Mouse (Mus musculus): ENCODE measurements at regions not wholly inside any gene's neighbourhood (a gene's known extent, or its start where the extent isn't known, plus 50 kb on each side); places are given as distances from the start of the nearest gene placed in this dataset.
"Not testable (repeated sequence)": the region's sequence is repeated elsewhere in the genome, so short reads cannot be mapped to it uniquely, and the experiment has no call there.

DNA sequence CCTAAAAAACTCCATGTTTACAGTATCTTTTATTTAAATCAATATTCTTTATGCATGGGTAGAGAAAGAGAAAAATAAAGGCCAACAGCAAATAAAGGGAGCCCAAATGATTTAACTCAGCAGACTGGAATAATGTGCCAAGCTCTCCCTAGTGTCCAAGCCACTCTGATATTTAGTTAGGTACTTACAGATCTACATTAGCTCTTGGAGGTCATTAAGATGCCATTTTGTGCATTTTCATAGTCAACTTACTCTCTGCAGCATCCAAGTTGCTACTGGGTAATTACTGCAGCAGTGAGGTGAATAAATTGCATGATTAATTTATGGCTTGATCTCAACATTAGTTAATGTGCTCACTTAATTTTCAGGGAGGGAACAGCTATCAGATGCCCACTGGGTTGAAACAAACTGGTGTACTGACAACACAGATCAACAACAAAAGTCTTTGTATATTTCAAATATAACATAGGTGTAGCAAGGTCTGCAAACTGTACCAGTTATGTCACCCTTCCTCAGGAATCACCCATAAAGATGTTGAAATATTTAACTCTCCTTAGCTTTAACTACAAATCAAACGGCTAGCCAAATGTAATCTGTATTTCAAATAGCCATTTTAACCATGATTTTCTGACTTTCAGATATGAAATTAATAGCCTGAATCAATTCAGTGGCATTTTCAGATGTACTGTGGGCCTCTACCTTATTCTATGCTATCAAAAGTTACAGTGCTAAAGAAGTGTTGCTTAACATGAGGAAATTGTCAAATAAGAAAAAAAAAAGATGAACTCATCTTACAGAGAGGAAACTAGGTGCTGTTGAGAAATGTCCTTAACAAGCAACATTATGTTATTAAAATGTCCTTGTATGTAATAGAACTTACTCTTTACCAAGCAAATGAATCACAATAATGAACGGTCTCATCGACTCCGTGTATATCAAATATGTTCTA is 163.8 kb upstream of the Hapln1 start:
- no peak for DNase-seq (ENCODE audit: low read depth, low spot score)

DNA sequence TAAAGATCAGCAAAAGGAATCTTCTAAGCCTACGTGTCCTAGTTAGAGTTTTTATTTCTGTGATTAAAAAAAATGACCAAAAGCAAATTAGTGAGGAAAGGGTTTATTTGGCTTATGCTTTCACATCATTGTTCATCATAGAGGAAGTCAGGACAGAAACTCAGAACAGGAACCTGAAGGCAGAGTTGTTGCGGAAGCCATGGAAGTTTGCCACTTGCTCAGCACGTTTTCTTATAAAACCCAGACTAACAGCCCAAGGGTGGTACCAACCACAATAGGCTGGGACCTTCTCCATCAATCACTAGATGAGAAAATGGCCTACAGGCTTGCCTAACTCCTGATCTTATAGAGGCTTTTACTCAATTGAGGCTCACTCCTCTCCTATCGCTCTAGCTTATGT is 161.2 kb upstream of the Hapln1 start:
- no peak for DNase-seq (ENCODE audit: low read depth, low spot score)

DNA sequence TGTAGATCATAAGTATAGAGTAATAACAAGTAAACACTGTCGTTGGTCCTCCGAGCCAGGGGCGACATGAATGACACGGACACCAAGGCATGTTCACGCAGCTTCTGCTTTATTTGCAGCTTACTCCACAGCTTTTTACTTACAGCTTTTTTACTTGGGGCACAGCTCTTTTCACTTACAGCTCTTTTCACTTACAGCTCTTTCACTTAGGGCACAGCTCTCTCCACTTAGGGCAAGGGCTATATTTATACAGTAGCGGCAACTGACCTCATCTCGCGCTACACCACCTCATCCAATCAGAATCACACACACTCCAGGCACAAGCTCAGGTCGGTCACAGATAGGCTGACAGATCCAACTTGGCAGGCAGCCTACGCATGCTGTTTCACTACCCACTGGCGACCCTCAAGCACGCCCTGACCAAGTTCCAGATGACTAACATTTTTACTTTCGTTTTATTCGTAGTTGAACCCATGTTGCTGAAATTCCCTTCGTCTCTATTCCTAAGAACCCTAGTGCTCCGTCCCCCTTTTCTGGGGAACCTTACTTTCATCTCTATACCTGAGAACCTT is 155.9 kb upstream of the Hapln1 start:
- DNase-seq (ENCODE audit: low read depth, low spot score) = not testable (repeated sequence)

DNA sequence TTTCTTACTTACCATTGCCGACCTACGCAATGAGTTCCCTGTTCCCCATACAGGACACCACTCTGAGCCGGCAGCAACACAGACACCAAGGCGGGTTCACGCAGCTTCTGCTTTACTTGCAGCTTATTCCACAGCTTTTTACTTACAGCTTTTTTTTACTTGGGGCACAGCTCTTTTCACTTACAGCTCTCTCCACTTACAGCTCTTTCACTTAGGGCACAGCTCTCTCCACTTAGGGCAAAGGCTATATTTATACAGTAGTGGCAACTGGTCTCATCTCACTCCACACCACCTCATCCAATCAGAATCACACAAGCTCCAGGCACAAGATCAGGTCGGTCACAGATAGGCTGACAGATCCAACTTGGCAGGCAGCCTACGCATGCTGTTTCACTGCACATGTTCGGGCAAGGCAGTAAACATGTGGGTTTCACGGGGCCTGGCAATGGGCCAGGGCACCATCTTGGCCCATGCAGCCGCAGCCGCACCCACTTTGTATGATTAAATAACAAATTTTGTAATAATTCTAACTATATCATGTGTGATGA is 154.9 kb upstream of the Hapln1 start:
- no peak for DNase-seq (ENCODE audit: low read depth, low spot score)

DNA sequence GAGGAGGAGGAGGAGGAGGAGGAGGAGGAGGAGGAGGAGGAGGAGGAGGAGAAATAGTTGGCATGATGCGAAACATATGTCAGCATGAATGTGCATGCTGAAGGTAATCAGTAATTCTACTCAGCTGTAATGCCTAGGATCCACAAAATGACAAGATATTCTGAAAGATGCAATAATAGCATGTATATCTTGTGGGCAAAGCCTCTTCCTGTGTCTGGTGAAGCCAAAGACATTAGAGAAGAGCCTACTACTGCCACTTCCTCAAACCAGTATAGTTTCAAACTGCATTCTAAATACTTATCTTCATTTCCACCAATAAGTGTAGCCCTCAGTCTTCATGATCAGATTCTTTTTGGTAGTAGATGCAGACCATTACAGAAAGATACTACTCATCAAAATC is 152.2 kb upstream of the Hapln1 start:
- DNase-seq (ENCODE audit: low read depth, low spot score) = no peak

DNA sequence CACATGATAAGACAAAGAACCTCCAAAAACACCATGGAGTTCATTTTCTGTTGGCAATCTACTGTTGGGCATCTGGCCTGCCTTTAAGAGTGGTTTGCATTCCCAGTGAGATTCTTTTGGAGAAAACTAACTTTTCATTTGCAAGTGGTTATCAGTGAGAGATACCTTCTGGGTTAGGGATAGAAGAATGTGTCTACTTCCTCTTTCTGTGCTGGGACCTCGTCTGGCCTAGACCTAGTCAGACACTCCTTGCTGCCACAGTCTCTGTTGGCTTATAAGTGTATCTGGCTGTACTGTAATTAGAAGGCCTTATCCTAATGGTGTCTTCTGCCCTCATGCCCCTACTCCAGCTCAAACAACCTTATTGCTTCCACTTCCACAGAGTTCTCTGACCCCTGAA is 150.4 kb upstream of the Hapln1 start:
- no peak for DNase-seq (ENCODE audit: low read depth, low spot score)

DNA sequence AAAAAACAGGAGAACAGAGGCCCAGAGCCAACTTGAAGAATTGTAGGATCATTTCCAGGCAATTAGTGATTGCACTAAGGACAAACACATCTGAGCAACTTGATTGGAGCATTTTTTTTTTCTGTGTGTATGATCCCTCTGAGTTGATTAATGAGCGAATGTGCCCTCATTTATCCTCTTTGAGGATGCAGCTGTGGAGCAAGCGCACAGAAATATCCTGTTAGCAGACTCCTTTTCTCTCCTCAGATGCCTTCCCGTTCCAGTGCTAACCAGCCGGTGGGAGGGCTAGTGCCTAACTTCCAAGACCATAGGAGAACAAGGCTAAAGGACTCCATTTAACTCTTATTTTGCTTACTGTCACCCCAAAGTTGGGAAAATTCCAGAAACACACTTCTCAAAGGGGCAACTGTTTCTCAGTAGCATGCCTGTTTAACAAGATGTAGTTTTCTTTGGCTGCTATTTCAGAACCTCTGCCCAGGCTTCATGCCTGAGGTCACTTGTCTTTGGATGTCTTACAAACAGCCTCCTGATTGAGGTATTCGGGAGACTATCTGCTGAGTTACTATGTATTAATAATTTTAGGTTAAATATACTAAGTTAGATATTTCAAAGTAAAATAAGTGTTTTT is 144.8 kb upstream of the Hapln1 start:
- DNase-seq (ENCODE audit: low read depth, low spot score) = no peak

DNA sequence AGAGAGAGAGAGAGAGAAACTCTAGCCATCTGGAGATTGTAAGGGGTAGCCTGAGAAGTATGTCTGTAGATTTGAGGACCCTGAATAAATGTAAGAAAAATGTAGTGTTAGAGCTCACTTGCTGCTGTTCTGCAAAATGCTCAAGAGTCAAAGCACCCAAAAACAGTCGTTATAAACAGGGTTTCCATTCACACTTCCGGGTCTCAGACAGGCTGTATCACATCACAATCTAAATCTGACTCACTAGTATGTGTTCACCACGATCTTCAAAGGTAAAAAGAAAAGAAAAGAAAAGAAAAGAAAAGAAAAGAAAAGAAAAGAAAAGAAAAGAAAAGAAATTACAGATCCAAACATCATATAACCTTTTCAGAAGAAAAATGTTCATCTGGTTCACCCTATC is 143.7 kb upstream of the Hapln1 start:
- no peak for DNase-seq (ENCODE audit: low read depth, low spot score)

DNA sequence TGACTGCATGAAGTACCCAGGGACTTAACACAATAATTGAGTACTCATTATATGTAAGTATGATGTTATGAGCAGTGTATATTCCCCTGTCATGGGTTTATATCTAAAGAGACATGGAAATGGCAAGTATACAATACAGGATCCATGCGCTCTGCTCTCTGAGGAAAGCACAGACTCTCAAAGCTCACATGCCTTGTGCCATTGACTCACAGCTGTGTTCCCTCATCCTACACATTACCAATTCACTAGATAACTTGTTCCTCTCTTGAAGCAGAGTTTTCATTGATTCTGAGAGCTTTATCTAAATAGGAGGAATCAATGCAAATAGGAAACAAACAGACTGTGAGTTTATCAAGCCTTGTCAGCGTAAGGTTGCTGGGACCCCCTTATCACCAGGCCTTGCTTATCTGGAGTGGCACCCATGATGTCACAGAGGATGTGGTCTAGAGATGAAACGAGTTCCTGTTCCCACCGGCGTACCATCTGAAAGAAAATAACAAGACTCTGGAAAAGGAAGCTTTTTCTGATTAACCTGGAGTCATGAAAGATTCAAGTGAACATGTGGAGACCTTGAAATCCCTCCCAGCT is 138.4 kb upstream of the Hapln1 start:
- no peak for DNase-seq (ENCODE audit: low read depth, low spot score)

DNA sequence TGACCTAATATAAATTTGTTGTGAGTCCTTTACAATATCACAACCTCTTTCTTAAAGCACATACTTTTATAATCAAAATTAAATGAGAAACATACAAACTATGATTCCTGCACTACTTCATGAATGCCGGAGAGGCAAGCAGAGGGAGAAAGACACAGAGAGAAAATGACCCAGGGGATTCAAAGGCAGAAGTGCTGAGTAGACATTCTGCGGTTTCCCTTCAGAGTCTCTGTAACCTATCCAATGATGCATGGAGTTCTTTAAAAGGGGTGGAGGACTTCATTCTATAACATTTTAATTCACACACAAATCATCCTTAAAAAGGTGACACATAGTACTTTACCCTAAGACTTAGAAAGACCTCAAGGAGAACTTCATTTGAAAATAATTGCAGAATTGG is 129.1 kb upstream of the Hapln1 start:
- DNase-seq (ENCODE audit: low read depth, low spot score) = no peak

DNA sequence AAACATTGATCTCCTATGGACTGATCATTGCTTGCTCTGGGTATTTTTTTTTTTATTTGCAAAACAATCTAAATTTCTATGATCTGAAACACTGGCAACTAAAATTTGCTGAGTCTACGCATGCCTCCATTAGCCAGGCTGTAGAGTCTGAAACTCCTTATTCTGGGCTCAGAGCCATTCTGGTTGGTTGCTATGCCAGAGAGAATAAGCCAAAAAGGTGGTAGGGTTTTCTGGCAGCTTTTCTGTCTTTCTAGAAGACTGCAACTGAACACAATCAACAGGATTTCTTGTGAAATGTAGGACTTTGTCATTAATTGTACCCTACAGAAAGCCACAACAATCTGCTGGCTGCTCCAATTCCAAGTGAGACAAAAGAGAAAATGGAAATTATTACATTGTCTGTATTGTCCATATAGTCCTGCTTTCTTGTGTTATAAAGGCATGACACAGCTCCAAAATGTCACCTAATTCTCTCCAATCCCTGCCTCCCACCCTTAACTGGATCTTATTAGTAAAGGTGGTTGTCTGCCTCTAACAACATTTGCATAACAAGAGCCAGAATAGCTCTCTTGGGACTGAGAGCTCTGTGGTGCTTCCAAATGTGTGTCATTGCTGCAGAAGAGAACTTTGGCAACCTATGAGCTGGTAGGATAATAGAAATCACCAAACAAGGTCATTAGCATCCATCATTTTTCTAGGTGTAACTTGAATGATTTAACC is 126.7 kb upstream of the Hapln1 start:
- peak; percentile 11 for DNase-seq (ENCODE audit: low read depth, low spot score)

DNA sequence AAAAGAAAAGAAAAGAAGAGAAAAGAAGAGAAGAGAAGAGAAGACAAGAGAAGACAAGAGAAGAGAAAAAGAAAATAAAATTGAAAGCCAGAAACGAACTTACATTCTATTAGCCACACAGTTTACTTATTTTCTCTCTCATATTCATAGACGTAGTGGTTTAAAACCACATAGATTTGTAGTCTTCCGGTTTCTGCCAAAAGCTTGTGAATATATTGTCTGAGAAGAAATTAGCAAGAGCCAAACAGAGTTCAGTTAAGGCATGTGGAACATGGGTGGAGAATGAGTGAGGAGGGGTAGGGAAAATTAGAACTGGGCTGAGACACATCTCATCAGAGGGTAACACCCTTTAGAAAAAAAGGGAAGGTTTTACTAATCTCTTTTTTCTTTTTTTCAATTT is 120.8 kb upstream of the Hapln1 start:
- no peak for DNase-seq (ENCODE audit: low read depth, low spot score)

DNA sequence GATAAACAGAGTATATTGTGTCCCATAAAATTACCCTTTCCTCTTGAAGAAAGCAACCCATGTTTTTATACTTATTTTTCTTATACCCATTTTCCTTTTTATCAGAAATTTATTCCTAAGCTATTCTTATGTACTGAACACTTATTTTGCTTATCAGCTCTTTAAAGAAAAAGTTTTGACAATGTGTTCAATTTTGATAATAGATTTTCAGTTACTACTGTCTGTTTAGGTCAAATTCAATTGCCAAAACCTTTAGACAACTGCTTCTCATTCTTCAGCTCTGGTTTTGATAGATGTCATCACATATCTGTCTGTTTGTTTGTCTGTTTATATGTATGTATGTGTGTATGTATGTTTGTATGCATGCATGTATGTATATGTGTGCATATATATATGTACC is 117.8 kb upstream of the Hapln1 start:
- DNase-seq (ENCODE audit: low read depth, low spot score) = no peak

DNA sequence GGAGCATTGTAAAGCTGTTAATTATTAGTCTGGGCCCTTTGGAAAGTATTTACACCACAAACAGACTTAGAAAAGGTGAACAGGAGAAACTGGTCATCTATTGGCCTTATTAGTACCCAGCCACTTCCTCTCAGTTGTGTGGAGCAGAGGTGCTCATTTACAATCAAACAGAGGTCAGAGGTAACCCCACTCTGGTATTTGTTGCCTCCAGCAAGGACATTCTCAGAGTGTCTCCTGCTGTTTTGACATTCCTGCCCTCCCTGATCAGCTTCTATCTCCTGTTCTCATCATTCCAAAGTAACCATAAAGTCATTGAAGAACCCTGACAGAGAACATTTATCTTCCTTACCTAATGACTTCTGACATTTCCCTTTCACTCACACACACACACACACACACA is 116.1 kb upstream of the Hapln1 start:
- DNase-seq (ENCODE audit: low read depth, low spot score) = peak; percentile 55

DNA sequence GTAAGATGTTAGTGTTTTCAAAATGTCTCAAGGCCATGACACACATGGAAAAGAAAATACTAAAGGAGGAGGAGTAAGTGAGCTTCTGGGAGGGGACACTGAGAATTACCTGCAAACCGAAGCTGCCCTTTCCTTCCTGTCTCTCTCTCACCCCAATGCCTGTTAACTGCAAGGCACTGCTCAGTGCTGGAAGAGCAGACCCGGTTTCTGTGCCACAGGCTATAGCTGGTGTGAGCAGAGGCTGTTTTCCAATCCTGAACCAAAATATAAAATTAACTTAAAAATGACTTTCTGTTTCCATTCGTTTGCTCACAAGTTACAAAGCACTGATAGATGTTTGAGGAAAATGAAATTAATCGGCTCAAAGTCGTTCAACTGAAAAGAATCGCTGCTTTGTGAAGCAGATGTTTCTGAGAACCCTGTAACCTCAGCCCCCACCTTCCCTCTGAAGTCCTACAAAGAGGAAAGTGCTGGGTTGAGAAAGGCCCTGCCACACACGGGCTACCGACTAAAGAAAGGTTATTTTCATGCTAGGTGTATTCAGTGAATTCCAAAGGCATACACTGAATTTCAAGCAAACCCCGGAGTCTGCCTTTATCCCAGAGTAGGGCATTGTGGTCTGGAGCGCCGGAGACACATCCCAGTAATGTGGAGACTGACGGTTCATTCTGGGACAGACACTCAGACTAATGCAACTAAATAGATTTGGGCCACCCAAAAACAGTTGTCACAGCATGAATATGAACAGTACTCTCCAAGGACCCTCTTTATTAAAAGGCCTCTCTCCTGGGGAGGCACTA is 111.1 kb upstream of the Hapln1 start:
- no peak for DNase-seq (ENCODE audit: low read depth, low spot score)

DNA sequence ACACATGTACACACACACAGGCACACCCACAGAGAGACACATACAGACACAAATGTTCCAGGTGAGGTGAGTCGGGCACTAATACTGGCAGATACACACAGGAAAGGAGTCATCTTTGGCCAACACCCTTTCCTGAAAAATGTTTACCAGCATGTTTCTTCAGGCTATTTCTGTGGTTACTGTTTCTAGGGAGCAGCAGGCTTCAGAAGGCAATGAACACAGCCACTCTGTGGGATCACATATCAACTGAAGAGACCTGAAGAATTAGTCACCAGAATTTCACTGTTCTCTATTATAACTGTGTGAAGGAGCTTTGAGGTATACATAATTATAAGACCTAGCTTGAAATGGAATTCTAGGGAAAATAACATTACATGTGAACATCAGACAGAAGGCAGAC is 94.7 kb upstream of the Hapln1 start:
- DNase-seq (ENCODE audit: low read depth, low spot score) = no peak

DNA sequence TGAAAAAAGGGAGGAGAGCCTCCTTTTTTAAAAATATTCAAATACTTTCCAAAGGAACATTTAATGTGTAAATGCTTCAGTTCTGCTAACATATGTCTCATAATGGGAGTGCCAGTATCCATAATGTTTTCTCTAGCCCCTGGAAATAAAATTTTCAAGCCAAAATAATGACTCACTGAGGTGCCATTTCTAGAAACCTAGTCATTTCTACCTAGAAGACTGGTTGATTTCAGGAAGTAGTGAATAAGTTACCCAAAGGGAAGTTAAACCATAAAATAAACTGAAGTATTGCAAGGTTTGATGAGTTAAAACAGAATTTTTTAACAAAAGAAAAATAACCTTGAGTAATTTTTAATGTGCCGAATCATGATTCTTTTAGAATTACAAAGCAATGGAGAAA is 85.8 kb upstream of the Hapln1 start:
- DNase-seq (ENCODE audit: low read depth, low spot score) = no peak

DNA sequence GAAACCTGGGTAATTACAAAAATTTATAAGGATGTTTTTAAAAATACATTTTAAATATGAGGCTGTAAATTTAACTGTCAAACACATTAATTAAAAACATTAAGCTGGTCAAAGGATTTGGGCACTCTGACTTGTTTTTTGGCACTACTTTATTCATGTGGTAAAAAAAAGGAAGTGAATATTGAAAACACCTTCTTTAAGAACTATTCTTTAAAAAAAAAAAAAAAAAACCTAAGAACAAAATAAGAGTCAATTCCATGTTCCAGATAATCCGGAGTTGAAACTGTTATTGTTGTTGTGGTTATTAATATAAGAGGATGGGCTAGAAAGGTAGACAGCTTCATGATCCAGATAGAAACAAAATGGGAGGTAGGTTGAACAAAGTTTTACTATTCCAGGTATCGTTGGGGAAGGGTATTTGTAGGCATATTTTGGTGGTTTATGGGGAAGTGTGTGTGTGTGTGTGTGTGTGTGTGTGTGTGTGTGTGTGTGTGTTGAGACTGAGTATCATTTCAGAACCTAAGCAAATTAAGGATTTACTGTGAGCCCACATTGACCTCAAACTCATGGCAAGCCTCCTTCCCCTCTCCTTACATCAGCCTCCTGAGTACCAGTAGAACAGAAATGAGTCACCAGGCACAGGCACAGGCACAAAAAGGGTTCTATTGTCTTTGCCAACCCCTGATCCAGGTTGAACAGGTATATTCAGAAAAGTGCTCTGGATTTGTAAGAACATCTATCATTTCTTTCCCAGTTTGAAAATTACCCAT is 85.2 kb upstream of the Hapln1 start:
- no peak for DNase-seq (ENCODE audit: low read depth, low spot score)

DNA sequence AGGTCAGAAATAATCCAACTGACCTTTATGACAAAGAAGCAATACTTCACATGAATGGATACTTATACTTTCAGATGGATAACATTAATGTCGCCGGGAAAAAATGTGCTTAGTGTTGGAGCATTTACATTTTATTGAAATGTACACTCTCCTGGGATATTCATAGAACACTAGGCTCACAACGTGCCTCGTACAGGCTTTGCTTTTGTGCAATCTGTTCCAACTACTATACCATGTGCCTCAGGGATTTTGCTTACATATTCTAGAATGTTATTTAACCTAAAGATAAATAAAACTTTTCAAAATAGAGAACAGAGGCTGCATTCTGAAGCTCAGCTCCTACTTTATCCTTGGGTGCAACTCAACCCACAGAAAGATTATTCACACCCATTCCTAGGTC is 75.8 kb upstream of the Hapln1 start:
- DNase-seq (ENCODE audit: low read depth, low spot score) = no peak
